Mouse (Mus musculus) hindbrain, embryonic 15.5 days (tissue): ENCODE data around the gene Rpl3l. TPM values are rescaled to one million over a fixed set of nuclear protein-coding genes. Genes with fewer than 3 reads are reported as not detected.
A peak's percentile ranks its signal among the peaks of the same experiment; 100 is the strongest.

Experiments used
- ATAC-seq: fragments of 200-750 bp; cut with Nextera tagmentation; 2 replicates; pipeline ENCODE4 v1.8.0; 2017; ENCODE audit warnings: low read depth, moderate number of reproducible peaks, moderate TSS enrichment; ENCODE audit not compliant: low FRiP score
- H3K27ac ChIP-seq: fragments of 300-500 bp; sonication (generic); replicated peaks from 2 replicates; pipeline ENCODE4 v1.5.1; 2015; ENCODE audit warnings: mild to moderate bottlenecking, inconsistent platforms
- H3K27me3 ChIP-seq: fragments of 300-500 bp; sonication (generic); 2 replicates; pipeline ENCODE4 v1.6.1; 2015; ENCODE audit warnings: control low read depth, inconsistent platforms
- H3K36me3 ChIP-seq: fragments of 300-500 bp; sonication (generic); 2 replicates; pipeline ENCODE4 v1.6.1; 2015; ENCODE audit warnings: control low read depth, inconsistent platforms
- H3K4me1 ChIP-seq: fragments of 300-500 bp; sonication (generic); replicated peaks from 2 replicates; pipeline ENCODE4 v1.6.1; 2015; ENCODE audit warnings: control low read depth, inconsistent platforms
- H3K4me2 ChIP-seq: fragments of 300-500 bp; sonication (generic); 2 replicates; pipeline ENCODE4 v1.6.1; 2015; ENCODE audit warnings: moderate library complexity, mild to moderate bottlenecking, inconsistent platforms
- H3K4me3 ChIP-seq: fragments of 300-500 bp; sonication (generic); 2 replicates; pipeline ENCODE4 v1.5.1; 2015; ENCODE audit warnings: mild to moderate bottlenecking, inconsistent platforms
- H3K9ac ChIP-seq: fragments of 300-500 bp; sonication (generic); 2 replicates; pipeline ENCODE4 v1.6.1; 2015; ENCODE audit warnings: inconsistent platforms
- H3K9me3 ChIP-seq: fragments of 300-500 bp; sonication (generic); 2 replicates; pipeline ENCODE4 v1.6.1; 2016; ENCODE audit warnings: control low read depth, inconsistent platforms
- WGBS: fragments of 180-500 bp; shearing (Covaris S2); methylation state at CpG from one replicate; pipeline ENCODE4 v1.1.7; 2015; 5-methylcytosine and 5-hydroxymethylcytosine counted together
- polyA plus RNA-seq: library from polyadenylated mRNA; unstranded; fragments of >200 nt; fragmentation: Nextera tagmentation; extraction: Ambion mirVana; gene quantifications from 2 replicates; pipeline ENCODE4 v1.2.1, GENCODE M21; 2015

Gene Rpl3l
- polyA plus RNA-seq, 1 experiment from 2014 or later: not detected

GRCm38 (mm10) chr17:24734513-24734912 lies 6.9 kb downstream of the Rpl3l start:
- H3K9me3 ChIP-seq: no peaks in the 10 kb centered on the region
- no peak overlapping the region for H3K4me2 ChIP-seq
- no peak for ATAC-seq
- H3K36me3 ChIP-seq: no peaks in the 10 kb centered on the region
- H3K27me3 ChIP-seq: no peaks in the 10 kb centered on the region
- no peak overlapping the region for H3K27ac ChIP-seq
- no peak overlapping the region for H3K9ac ChIP-seq
- H3K4me1 ChIP-seq: peaks cover 16% of the 10 kb centered on the region
- H3K4me3 ChIP-seq: no peak overlapping the region
- WGBS: 97% methylated on average over 1 of the region's 1 CpGs

- no peak overlapping the region for H3K4me2 ChIP-seq
- H3K9me3 ChIP-seq: no peaks in the 10 kb centered on the region
- no peaks in the 10 kb centered on the region for H3K36me3 ChIP-seq
- peaks cover 16% of the 10 kb centered on the region for H3K4me1 ChIP-seq
- WGBS: 84% methylated on average over 7 of the region's 7 CpGs
- no peak overlapping the region for H3K27ac ChIP-seq
- ATAC-seq: no peak
- H3K27me3 ChIP-seq: no peaks in the 10 kb centered on the region
- no peak overlapping the region for H3K4me3 ChIP-seq
- no peak overlapping the region for H3K9ac ChIP-seq
Measured at GRCm38 (mm10) chr17:24735446-24735845, 7.8 kb downstream of the Rpl3l start.

GRCm38 (mm10) chr17:24736330-24737051 lies 8.9 kb downstream of the Rpl3l start, which contains the start of gene Msrb1:
Msrb1 (plus strand) TSS chr17:24736642.
- ATAC-seq: peak; percentile 95
- H3K27me3 ChIP-seq: no peaks in the 10 kb centered on the region
- H3K9me3 ChIP-seq: no peaks in the 10 kb centered on the region
- H3K9ac ChIP-seq: peak within 1 kb of the TSS; percentile 67
- 2% methylated on average over 29 of the region's 29 CpGs for WGBS
- H3K36me3 ChIP-seq: no peaks in the 10 kb centered on the region
- peak within 1 kb of the TSS; percentile 60 for H3K4me3 ChIP-seq
- peak within 1 kb of the TSS; percentile 67 for H3K27ac ChIP-seq
- peaks cover 16% of the 10 kb centered on the region for H3K4me1 ChIP-seq
- H3K4me2 ChIP-seq: peak within 1 kb of the TSS; percentile 95

- Histone ChIP-seq H3K9me3 (no peaks in the 10 kb centered on the region), H3K9ac (peak overlapping the region; percentile 67)
- no peak for ATAC-seq
Measured at GRCm38 (mm10) chr17:24737135-24737810, 9.7 kb downstream of the Rpl3l start.

GRCm38 (mm10) chr17:24738238-24738637 lies 10.6 kb downstream of the Rpl3l start:
- Histone ChIP-seq H3K27ac (no peak overlapping the region), H3K4me3 (no peak overlapping the region), H3K9me3 (no peaks in the 10 kb centered on the region), H3K4me2 (no peak overlapping the region), H3K9ac (no peak overlapping the region), H3K27me3 (no peaks in the 10 kb centered on the region), H3K36me3 (no peaks in the 10 kb centered on the region), H3K4me1 (peaks cover 16% of the 10 kb centered on the region)
- 81% methylated on average over 4 of the region's 4 CpGs for WGBS
- no peak for ATAC-seq

More at GRCm38 (mm10) chr17:24737135-24737810, 9.7 kb downstream of the Rpl3l start:
- Histone ChIP-seq H3K4me1 (peaks cover 16% of the 10 kb centered on the region), H3K4me2 (peak overlapping the region; percentile 95), H3K4me3 (peak overlapping the region; percentile 60), H3K36me3 (no peaks in the 10 kb centered on the region), H3K27me3 (no peaks in the 10 kb centered on the region), H3K27ac (no peak overlapping the region)
- WGBS: 19% methylated on average over 8 of the region's 8 CpGs

- WGBS: 86% methylated on average over 8 of the region's 8 CpGs
- peaks cover 16% of the 10 kb centered on the region for H3K4me1 ChIP-seq
- H3K27me3 ChIP-seq: no peaks in the 10 kb centered on the region
- ATAC-seq: no peak
- no peak overlapping the region for H3K4me2 ChIP-seq
- H3K27ac ChIP-seq: no peak overlapping the region
- H3K4me3 ChIP-seq: no peak overlapping the region
- no peaks in the 10 kb centered on the region for H3K9me3 ChIP-seq
- H3K36me3 ChIP-seq: no peaks in the 10 kb centered on the region
- no peak overlapping the region for H3K9ac ChIP-seq
Measured at GRCm38 (mm10) chr17:24739926-24740325, 12.3 kb downstream of the Rpl3l start.

- H3K27me3 ChIP-seq: peaks cover 4% of the 10 kb centered on the region; the same call in 1 of the 2 replicates
- no peak overlapping the region for H3K4me3 ChIP-seq
- peaks cover 2% of the 10 kb centered on the region; the same call in 1 of the 2 replicates for H3K4me1 ChIP-seq
- WGBS: 77% methylated on average over 8 of the region's 8 CpGs
- no peak overlapping the region for H3K9ac ChIP-seq
- no peaks in the 10 kb centered on the region for H3K9me3 ChIP-seq
- H3K27ac ChIP-seq: no peak overlapping the region
- ATAC-seq: no peak
- H3K36me3 ChIP-seq: no peaks in the 10 kb centered on the region
- H3K4me2 ChIP-seq: no peak overlapping the region
Measured at GRCm38 (mm10) chr17:24742307-24742706, 14.7 kb downstream of the Rpl3l start.

- Histone ChIP-seq H3K4me2 (no peak overlapping the region), H3K4me1 (0 out of 2 replicates have a peak, but pooled peaks cover 2% of the 10 kb centered on the region), H3K9me3 (no peaks in the 10 kb centered on the region), H3K27ac (no peak overlapping the region), H3K27me3 (peaks cover 8% of the 10 kb centered on the region), H3K36me3 (no peaks in the 10 kb centered on the region), H3K4me3 (no peak overlapping the region), H3K9ac (no peak overlapping the region)
- ATAC-seq: no peak
- WGBS: 77% methylated on average over 5 of the region's 5 CpGs
Measured at GRCm38 (mm10) chr17:24743896-24744295, 16.3 kb downstream of the Rpl3l start.

- ATAC-seq: no peak
- Histone ChIP-seq H3K9ac (no peak overlapping the region), H3K27me3 (peaks cover 13% of the 10 kb centered on the region), H3K4me2 (no peak overlapping the region), H3K4me3 (no peak overlapping the region), H3K36me3 (no peaks in the 10 kb centered on the region), H3K27ac (no peak overlapping the region), H3K4me1 (0 out of 2 replicates have a peak, but pooled peaks cover 2% of the 10 kb centered on the region), H3K9me3 (no peaks in the 10 kb centered on the region)
- 64% methylated on average over 3 of the region's 3 CpGs for WGBS
Measured at GRCm38 (mm10) chr17:24744381-24744780, 16.8 kb downstream of the Rpl3l start.

GRCm38 (mm10) chr17:24745526-24746497 lies 18.2 kb downstream of the Rpl3l start:
- H3K9me3 ChIP-seq: no peaks in the 10 kb centered on the region
- WGBS: 17% methylated on average over 7 of the region's 7 CpGs
- no peak overlapping the region for H3K27ac ChIP-seq
- no peak overlapping the region for H3K4me2 ChIP-seq
- no peaks in the 10 kb centered on the region for H3K36me3 ChIP-seq
- 0 out of 2 replicates have a peak, but pooled peaks cover 2% of the 10 kb centered on the region for H3K4me1 ChIP-seq
- no peak overlapping the region for H3K4me3 ChIP-seq
- peaks cover 24% of the 10 kb centered on the region for H3K27me3 ChIP-seq
- H3K9ac ChIP-seq: no peak overlapping the region
- peak; percentile 86 for ATAC-seq

- 50% methylated on average over 4 of the region's 4 CpGs for WGBS
- no peak for ATAC-seq
- H3K9ac ChIP-seq: no peak overlapping the region
Measured at GRCm38 (mm10) chr17:24746986-24747385, 19.4 kb downstream of the Rpl3l start.

More at GRCm38 (mm10) chr17:24746986-24747385, 19.4 kb downstream of the Rpl3l start:
- Histone ChIP-seq H3K27ac (no peak overlapping the region), H3K4me3 (no peak overlapping the region), H3K4me2 (no peak overlapping the region), H3K4me1 (0 out of 2 replicates have a peak, but pooled peaks cover 2% of the 10 kb centered on the region), H3K36me3 (no peaks in the 10 kb centered on the region), H3K27me3 (peaks cover 35% of the 10 kb centered on the region), H3K9me3 (no peaks in the 10 kb centered on the region)
